Mouse (Mus musculus) gastrocnemius, adult 2 months (tissue): ENCODE results near the gene Phactr1. TPM values are rescaled to one million over a fixed set of nuclear protein-coding genes. Genes with fewer than 3 reads are reported as not detected.
"Not testable (repeated sequence)": the region's sequence is repeated elsewhere in the genome, so short reads cannot be mapped to it uniquely, and the experiment has no call there.

Experiments used
- DNase-seq: peaks from one replicate; pipeline ENCODE4 v3.0.0; 2022
- H3K27ac ChIP-seq: fragments of 200-600 bp; 2 replicates; pipeline ENCODE4 v1.8.1; 2022; ENCODE audit warnings: mild to moderate bottlenecking
- H3K4me3 ChIP-seq: fragments of 200-600 bp; 2 replicates; pipeline ENCODE4 v1.8.1; 2022; ENCODE audit warnings: mild to moderate bottlenecking, moderate library complexity
- CTCF ChIP-seq: fragments of 200-600 bp; IDR thresholded peaks from 2 replicates; pipeline ENCODE4 v1.8.1; 2022; ENCODE audit warnings: antibody characterized with exemption, mild to moderate bottlenecking, moderate library complexity
- intact Hi-C: fragments of 180-260 bp; cut with DNase I; formaldehyde crosslinking; loops from one replicate; pipeline ENCODE4 v1.15.1; 2025
- total RNA-seq, 2 experiments: library from RNA; stranded (reverse); gene quantifications; 2 replicates each; pipeline ENCODE4 v1.2.3; 2021

The Phactr1 gene
- total RNA-seq, 2 experiments from 2014 or later: 1.5 to 2.1 TPM

DNA sequence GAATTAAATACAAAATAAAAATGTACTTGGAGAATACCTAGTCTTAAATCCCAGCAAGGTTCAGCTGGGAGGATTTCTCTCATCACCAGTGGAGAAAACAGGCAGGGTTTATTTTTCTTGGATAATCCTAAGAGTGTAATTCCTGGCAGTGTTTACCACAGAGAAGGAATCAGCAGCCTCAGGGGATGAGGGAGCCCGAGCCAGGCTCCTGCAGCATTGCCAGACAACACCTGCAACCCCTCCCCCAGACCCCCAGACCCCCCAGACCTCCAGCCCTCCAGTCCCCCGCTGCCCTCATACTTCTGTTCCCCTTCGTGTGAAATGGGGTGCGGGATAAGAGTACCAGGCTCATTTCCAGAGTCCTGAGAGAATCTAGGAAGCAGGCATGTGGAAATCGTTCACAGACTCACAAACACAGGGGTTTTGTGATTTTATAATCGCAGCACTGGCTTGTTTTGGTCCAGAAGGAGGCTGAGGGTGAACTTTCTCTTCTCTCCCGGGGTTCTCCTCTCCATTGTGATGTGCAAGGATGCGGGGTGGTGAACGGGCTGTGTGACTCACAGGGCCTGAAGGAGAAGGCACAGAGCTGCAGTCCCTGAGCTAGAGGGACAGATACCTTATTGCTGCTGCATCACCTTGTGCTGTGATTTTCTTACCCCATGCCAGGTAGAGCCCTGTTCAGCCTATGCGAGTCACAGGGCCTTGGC lies 249.3 kb downstream of the Phactr1 start:
- peak overlapping the region; percentile 49 for H3K27ac ChIP-seq
- peak; percentile 28 for DNase-seq
- no peak for TF ChIP-seq CTCF
- intact Hi-C loops: no loop called here
- no peak overlapping the region; the same call in 1 of the 2 replicates for H3K4me3 ChIP-seq

DNA sequence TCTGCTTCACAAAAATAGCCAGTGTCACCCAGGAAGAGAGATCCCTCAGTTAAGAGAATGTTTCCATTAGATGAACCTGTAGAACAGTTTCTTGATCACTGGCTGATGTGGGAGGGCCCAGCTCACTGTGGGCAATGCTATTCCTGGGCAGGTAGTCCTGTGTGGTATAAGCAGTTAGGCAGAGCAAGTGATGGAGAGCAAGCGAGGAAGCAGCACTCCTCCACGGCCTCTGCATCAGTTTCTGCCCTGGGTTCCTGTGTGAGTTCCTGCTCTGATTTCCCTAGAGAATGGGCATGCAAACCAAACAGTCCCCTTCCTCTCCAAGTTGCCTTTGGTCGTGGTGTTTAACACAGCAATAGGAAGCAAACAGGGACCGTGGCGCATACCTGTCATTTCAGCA lies 251.6 kb downstream of the Phactr1 start:
- intact Hi-C loops: no loop called here
- Histone ChIP-seq H3K4me3 (no peak overlapping the region), H3K27ac (no peak overlapping the region)
- DNase-seq: no peak
- no peak for TF ChIP-seq CTCF

DNA sequence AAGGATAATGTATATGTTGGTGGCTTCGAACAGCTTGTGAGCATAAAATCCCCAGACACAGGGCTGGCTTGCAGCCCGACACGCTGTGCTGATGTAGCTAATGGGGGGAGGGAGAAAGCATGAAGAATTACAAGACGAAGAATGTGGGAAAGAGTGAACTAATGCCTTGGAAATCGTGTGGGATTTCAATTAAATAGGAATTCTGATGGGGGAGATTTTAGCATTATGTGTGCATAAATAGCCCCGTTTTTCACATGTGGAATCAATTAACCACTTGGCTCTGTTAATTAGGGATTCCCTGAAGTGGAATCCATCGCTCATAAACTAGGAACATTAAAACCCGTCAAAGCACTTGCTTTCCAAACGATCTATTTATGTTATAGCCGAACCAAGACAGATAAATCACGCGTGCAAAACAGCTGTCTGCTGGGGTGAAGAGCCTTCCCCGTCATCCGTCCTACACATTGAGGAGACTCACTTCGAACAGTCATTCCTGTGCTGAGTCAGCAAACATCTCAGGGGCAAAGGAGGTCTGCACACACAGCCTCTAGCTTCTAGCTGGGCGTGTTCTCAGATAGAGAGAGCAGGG lies 254.2 kb downstream of the Phactr1 start:
- intact Hi-C loops: no loop called here
- TF ChIP-seq CTCF: no peak
- Histone ChIP-seq H3K4me3 (peak overlapping the region; percentile 33; the same call in 1 of the 2 replicates), H3K27ac (no peak overlapping the region)
- no peak for DNase-seq

DNA sequence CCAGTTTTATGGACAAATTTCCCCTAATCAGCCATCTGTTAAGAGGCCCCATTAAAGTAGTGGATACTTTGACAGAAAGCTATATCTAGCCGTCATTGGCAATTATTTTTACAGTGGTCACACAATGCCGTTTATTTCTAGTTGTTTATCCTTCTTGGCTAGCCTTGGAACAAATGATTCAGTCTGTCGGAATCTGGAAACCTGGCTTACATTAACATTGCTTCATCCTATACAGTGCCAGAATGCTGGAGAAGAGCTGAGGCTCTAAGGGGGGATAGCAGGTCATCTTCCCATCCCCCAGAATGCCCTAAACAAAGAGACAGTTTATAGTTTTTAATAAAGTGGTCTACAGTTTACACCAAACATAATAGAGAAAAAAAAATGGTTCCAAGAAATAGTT lies 257.4 kb downstream of the Phactr1 start:
- H3K4me3 ChIP-seq: no peak overlapping the region
- no peak overlapping the region for H3K27ac ChIP-seq
- no peak for DNase-seq
- no peak for TF ChIP-seq CTCF
- intact Hi-C loops: no loop called here

DNA sequence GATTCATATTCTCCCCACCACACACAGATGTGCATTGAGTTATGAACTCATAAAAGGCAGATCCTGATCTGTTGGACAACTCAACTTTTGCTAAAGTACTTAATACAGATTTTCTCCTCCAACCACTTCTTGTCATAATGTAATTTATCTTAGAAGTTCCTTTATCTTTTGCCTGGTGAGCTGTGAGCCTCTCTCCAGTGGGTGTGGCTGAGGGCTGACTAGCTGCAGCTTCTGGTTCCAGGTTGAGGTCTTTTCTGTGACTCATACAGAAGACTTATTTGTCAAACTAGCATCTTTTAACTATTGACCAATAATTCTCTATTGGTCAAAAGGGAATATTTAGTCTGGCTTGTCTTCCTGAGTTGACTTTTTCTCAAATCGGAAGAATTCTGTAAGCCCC lies 257.9 kb downstream of the Phactr1 start:
- DNase-seq: no peak
- intact Hi-C loops: no loop called here
- no peak for TF ChIP-seq CTCF
- no peak overlapping the region for H3K4me3 ChIP-seq
- no peak overlapping the region for H3K27ac ChIP-seq

DNA sequence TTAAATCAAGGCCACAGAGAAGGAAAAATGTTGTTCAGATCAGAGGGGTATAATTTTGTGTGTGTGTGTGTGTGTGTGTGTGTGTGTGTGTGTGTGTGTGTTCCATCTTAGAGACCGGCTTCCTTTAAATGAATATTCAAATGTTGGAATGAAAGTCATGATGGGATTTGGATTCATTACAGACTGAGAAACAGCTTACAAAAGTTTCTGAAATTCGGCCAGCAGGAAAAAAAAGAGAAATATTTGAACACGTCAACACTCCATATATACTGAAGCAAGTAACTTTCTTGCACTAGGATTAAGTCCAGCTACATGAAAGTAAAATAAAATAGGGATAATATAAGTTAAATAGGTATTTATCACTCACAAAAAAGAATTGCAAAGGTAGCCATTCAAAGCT lies 259.8 kb downstream of the Phactr1 start:
- no peak for DNase-seq
- H3K4me3 ChIP-seq: no peak overlapping the region
- H3K27ac ChIP-seq: no peak overlapping the region
- intact Hi-C loops: no loop called here
- no peak for TF ChIP-seq CTCF

DNA sequence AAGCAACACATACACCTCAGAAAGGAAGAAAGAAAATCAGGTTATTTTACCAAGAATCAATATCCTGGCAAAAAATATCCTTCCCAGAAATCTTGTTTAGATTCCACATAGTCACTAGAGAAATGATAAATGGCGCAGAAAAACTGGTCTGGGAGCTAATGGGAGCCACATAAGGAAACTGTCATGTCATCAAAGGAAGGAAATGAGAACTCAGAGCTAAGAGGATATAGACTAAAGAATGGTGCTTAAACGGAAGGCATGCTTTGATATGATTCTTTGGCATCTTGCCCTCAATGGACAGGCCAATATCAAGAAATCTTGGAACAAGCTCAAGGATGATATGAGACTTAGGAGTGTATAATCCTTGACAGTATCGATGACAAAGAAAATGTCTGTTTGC lies 263.7 kb downstream of the Phactr1 start:
- intact Hi-C loops: no loop called here
- DNase-seq: no peak
- Histone ChIP-seq H3K4me3 (no peak overlapping the region), H3K27ac (no peak overlapping the region)
- TF ChIP-seq CTCF: no peak

DNA sequence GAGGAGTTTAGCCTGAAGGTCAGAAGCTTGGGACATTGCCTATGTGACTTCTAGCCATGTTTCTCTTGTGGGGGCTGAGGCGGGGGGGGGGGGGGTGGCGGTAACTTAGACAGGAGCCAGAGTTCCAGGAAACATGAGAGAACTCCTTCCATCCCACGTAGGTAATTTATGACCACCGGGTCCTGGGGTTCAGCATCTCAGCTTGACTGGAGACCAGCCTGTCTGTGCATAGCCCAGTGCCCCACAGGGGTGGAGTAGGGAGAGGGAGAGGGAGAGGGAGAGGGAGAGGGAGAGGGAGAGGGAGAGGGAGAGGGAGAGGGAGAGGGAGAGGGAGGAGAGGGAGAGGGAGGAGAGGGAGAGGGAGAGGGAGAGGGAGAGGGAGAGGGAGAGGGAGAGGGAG lies 264.8 kb downstream of the Phactr1 start:
- H3K4me3 ChIP-seq, H3K27ac ChIP-seq, intact Hi-C loops, DNase-seq: not testable (repeated sequence)

DNA sequence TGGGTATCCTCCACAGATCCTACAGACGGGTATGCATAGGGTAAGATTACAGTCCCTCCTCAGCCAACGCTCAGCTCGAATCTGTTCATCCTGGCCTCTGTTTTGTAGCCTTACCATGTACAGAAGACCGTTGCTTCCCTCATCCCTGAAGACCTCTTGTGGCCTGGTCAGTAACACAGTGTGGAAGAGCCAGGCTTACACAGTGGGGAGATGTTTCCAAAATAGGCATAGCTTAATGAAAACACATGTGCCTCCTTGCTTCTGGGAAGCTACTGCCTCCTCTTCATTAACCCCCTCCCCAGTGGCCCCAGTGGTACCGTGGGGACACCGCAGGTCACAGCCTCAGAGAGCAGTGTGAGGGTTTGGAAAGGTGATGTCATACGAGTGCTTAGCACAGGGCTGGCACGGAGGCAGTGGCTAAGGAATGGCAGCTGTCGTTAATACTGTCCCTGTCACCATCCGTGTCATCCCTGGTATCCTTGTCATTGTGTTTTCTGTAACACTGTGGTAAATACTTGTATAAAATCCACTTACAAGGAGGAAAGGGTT lies 268.4 kb downstream of the Phactr1 start:
- intact Hi-C loops: no loop called here
- DNase-seq: no peak

DNA sequence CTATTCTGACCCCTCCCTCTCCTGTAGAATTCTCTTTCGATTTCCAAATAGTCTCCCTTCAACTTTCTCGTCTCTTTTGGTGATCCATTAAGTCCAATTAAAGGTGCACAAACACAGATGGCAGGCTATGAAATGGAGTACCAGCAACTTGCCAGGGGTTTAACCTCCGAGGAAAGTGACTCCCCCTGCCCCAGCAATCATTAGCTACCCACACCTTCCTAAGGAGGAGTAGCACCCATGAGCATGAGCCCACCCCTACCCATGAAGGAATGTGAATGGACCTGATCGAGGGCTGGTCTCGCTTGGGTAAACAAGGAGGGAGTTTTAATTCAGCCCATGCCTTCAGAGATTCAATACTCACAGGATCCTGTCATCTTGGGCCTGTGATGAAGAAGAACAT lies 268.9 kb downstream of the Phactr1 start:
- no peak for DNase-seq
- H3K4me3 ChIP-seq: no peak overlapping the region
- no peak overlapping the region for H3K27ac ChIP-seq
- no peak for TF ChIP-seq CTCF
- intact Hi-C loops: no loop called here

More for the DNA sequence above, 268.4 kb downstream of the Phactr1 start:
- H3K27ac ChIP-seq: no peak overlapping the region
- no peak for TF ChIP-seq CTCF
- H3K4me3 ChIP-seq: no peak overlapping the region

DNA sequence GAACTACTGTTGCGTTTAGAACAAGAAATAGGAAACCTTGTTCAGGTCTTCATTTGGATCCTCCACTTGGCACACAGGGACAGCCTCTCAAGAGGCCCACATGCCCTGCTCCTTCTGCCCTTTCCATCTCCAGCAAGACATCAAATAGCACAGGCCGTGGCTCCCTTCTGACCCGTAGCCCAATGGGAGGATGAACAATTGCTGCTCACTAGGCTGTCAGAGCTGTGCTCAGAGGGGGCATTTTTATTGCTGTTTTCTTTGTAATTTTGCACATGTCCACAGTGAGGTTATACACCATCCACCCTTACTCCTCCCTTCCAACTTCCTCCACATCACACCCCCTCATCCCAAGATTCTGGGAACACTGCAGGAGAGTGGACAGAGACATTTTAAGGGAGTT lies 269.6 kb downstream of the Phactr1 start:
- H3K27ac ChIP-seq: no peak overlapping the region
- DNase-seq: no peak
- no peak overlapping the region for H3K4me3 ChIP-seq
- intact Hi-C loops: no loop called here
- TF ChIP-seq CTCF: no peak

DNA sequence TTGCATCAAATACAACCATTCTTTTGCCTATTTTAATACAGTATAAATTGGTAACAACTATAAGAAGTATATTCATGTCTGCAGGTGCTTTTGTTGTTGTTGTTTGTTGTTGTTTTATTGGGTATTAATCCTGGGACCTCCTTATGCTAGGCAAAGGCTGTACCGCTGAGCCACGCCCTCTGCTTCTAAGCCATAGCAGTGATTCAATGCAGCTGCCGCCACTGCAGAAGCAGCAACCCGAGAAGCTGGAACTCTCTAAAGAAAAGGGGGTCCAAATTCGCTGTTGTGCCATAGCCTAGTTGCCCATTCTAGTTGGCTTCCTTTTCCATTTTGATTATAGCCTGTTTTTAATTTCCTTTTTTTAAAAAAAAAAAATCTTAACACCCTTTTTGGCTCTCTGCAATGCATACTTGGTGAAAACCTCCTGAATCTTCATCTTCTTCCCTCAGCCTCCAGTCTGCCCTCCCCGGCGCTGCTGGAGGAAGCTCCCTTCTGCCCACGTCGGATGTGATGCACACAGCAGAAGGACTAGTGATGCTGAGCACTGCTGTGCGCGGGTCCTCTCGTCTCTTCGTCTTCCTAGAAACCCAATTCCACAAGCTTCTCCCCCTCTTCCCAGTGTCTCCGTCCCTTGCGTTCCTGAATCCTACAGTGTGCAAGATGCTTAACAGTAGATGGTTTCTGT lies 271.8 kb downstream of the Phactr1 start:
- intact Hi-C loops: no loop called here
- no peak overlapping the region for H3K27ac ChIP-seq
- no peak overlapping the region for H3K4me3 ChIP-seq
- no peak for DNase-seq
- no peak for TF ChIP-seq CTCF

DNA sequence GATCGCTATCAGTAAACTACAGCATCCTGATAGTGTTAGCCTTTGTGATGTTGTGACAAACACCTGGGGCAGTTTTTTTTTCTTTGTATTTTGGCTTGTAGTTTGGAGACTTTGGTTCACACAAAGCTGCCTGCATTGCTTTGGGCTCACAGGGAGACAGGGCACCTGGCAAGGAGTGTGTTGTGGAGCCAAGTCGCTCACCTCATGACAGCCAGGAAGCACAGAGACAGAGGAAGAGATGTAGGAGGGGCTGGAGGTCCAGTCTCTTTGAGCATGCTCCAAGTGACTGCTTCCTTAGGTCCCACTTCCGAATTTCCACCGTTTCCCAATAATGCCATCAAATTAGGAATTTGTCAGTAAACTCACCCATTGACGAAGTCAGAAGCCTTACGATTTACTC lies 272.6 kb downstream of the Phactr1 start:
- intact Hi-C loops: no loop called here
- no peak for TF ChIP-seq CTCF
- Histone ChIP-seq H3K4me3 (no peak overlapping the region), H3K27ac (no peak overlapping the region)
- DNase-seq: no peak
